28 mouse cellular contexts compared by ENCODE assay signal in the genomic region with DNA sequence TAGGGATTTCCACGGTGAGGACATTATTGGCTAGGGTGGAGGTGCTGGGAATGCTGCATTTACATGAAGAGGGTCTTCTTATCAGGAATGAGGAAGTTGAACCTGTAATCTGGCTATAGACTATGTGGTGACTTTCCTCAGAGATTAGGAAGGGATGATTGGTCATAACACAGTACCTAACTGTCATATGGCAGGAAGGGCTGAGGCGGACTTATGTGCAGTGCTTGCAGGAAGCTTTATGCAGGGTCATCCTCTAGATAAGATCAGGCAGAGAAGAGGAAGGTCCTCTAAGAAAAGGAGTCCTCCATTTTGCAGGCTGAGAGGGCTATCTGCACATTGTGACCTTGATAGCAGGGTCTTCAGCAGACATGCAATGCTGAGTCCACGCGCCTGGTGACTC.
DNase-seq lines count a peak whose midpoint lies in the region; ATAC-seq lines count a peak whose summit lies in the region.
"Had no signal": no experiment of that assay in that cellular context is flagged by ENCODE, and none has a peak within 500 bp of the region (broad histone marks: within the 10 kb centered on the region; RNA-seq: fewer than 3 reads in every experiment).

No protein-coding gene starts in this region.

- H3K4me1 ChIP-seq in hindbrain, embryonic 10.5 days (replicated peaks): peaks cover 5% of the 10 kb centered on the region
- H3K4me1 ChIP-seq in hindbrain, embryonic 16.5 days (ENCODE audit: control insufficient read depth, insufficient read depth, low read depth, low read length): peaks cover 22% of the 10 kb centered on the region
- H3K4me1 ChIP-seq in forebrain, embryonic 16.5 days (replicated peaks; ENCODE audit: control insufficient read depth, insufficient read depth, low read length): peaks cover 28% of the 10 kb centered on the region
- H3K4me1 ChIP-seq: heart, embryonic 12.5 days had no signal

- H3K4me2 ChIP-seq in hindbrain, embryonic 16.5 days (ENCODE audit: low read length): no peak overlapping the region
- H3K4me2 ChIP-seq in forebrain, embryonic 16.5 days (ENCODE audit: low read length): no peak overlapping the region
- H3K4me2 ChIP-seq: forebrain, embryonic 13.5 days; heart, embryonic 12.5 days; heart, embryonic 15.5 days; hindbrain, embryonic 13.5 days had no signal

- H3K27ac ChIP-seq in hindbrain, embryonic 10.5 days: peak overlapping the region; percentile 8; the same call in 1 of the 2 replicates
- no peak overlapping the region for H3K27ac ChIP-seq in hindbrain, embryonic 16.5 days (ENCODE audit: low read depth, low read length)
- no peak overlapping the region for H3K27ac ChIP-seq in forebrain, embryonic 16.5 days (ENCODE audit: low read length)
- H3K27ac ChIP-seq: forebrain, embryonic 10.5 days; forebrain, embryonic 13.5 days; gastrocnemius, adult 2 months; hindbrain, postnatal 0 days had no signal

- no peaks in the 10 kb centered on the region for H3K27me3 ChIP-seq in hindbrain, embryonic 10.5 days (ENCODE audit: insufficient read depth, poor library complexity, severe bottlenecking)
- H3K27me3 ChIP-seq in hindbrain, embryonic 16.5 days (replicated peaks; ENCODE audit: control insufficient read depth, insufficient read depth, low read length): no peaks in the 10 kb centered on the region
- no peaks in the 10 kb centered on the region for H3K27me3 ChIP-seq in forebrain, embryonic 16.5 days (replicated peaks; ENCODE audit: control insufficient read depth, insufficient read depth, low read length)
- H3K27me3 ChIP-seq: CH12.LX; forebrain, embryonic 13.5 days; heart, embryonic 12.5 days; heart, embryonic 15.5 days; hindbrain, embryonic 13.5 days had no signal

- H3K9me3 ChIP-seq in hindbrain, embryonic 10.5 days: no peaks in the 10 kb centered on the region
- H3K9me3 ChIP-seq in hindbrain, embryonic 16.5 days (ENCODE audit: control insufficient read depth, low read length): no peaks in the 10 kb centered on the region
- H3K9me3 ChIP-seq in forebrain, embryonic 16.5 days (ENCODE audit: control insufficient read depth, low read length): no peaks in the 10 kb centered on the region
- H3K9me3 ChIP-seq: forebrain, embryonic 10.5 days; forebrain, embryonic 13.5 days; heart, embryonic 12.5 days; heart, embryonic 15.5 days; hindbrain, embryonic 13.5 days had no signal

- ATAC-seq in hindbrain, embryonic 16.5 days: no peak
- ATAC-seq in common myeloid progenitor, adult 5-6 weeks (replicated peaks; ENCODE audit: low read depth, poor library complexity, severe bottlenecking): peak; percentile 53
- peak; percentile 64 for ATAC-seq in megakaryocyte, adult 5-6 weeks (ENCODE audit: poor library complexity, severe bottlenecking)
- no peak for ATAC-seq in forebrain, embryonic 16.5 days
- ATAC-seq: forebrain, embryonic 13.5 days; forebrain, postnatal 0 days; hindbrain, postnatal 0 days; inflammation-experienced regulatory T-cells, adult 6 months; intestine, embryonic 16.5 days had no signal

- H3K36me3 ChIP-seq in hindbrain, embryonic 10.5 days: peaks cover 38% of the 10 kb centered on the region
- no peaks in the 10 kb centered on the region for H3K36me3 ChIP-seq in hindbrain, embryonic 16.5 days (ENCODE audit: control insufficient read depth, insufficient read depth, low read length)
- H3K36me3 ChIP-seq in forebrain, embryonic 16.5 days (ENCODE audit: control insufficient read depth, insufficient read depth): no peaks in the 10 kb centered on the region
- H3K36me3 ChIP-seq: heart, embryonic 15.5 days; hindbrain, embryonic 13.5 days had no signal

- no peak for DNase-seq in hindbrain, embryonic 10.5 days (ENCODE audit: low spot score)
- no peak for DNase-seq in right cerebral cortex, postnatal 4 days
- DNase-seq in MN1 (ENCODE audit: low spot score): no peak
- DNase-seq: adrenal gland, adult 8-10 months; adrenal gland, postnatal 25 days; B cell, adult 2 months; cerebellum, adult 11-12 months; cerebellum, adult 8-10 months; cerebellum, postnatal 10 days; cerebellum, postnatal 36 days; forebrain, postnatal 0 days; gastrocnemius, adult 2 months; gastrocnemius, postnatal 14 days; heart, adult 18-20 months; heart, postnatal 14 days had no signal

- H3K4me3 ChIP-seq in hindbrain, embryonic 10.5 days: no peak overlapping the region
- no peak overlapping the region for H3K4me3 ChIP-seq in hindbrain, embryonic 16.5 days (ENCODE audit: low read length)
- no peak overlapping the region for H3K4me3 ChIP-seq in forebrain, embryonic 16.5 days (replicated peaks; ENCODE audit: low read length)
- H3K4me3 ChIP-seq: forebrain, embryonic 10.5 days; forebrain, embryonic 13.5 days; gastrocnemius, adult 2 months; heart, embryonic 12.5 days; heart, embryonic 15.5 days; hindbrain, embryonic 13.5 days had no signal

- no peak overlapping the region for H3K9ac ChIP-seq in hindbrain, embryonic 16.5 days (ENCODE audit: low read depth, low read length)
- H3K9ac ChIP-seq in forebrain, embryonic 16.5 days (replicated peaks; ENCODE audit: low read depth, low read length): no peak overlapping the region
- H3K9ac ChIP-seq: forebrain, embryonic 13.5 days; forebrain, postnatal 0 days; heart, embryonic 12.5 days; heart, embryonic 15.5 days; hindbrain, embryonic 13.5 days had no signal

- 95% methylated on average over 4 of the region's 4 CpGs for WGBS in hindbrain, embryonic 10.5 days
- 95% methylated on average over 4 of the region's 4 CpGs for WGBS in hindbrain, embryonic 16.5 days
- WGBS in forebrain, embryonic 16.5 days: 96% methylated on average over 4 of the region's 4 CpGs

Comparison
In these comparisons a context has a peak if more than half of its experiments do, and no peak if none do; other contexts are left out.
1. ATAC-seq: peak in common myeloid progenitor, adult 5-6 weeks (single experiment) and megakaryocyte, adult 5-6 weeks (single experiment); none in hindbrain, embryonic 16.5 days (single experiment) and forebrain, embryonic 16.5 days (single experiment).